Mouse (Mus musculus) erythroblast, embryonic 14.5 days (primary cell): Measurements from ENCODE around the gene Ndufb2. TPM values are rescaled to one million over a fixed set of nuclear protein-coding genes. Genes with fewer than 3 reads are reported as not detected.

Experiments
- H3K27me3 ChIP-seq: 2 replicates; pipeline ENCODE4 v1.6.1; 2012; ENCODE audit warnings: inconsistent platforms; ENCODE audit not compliant: control insufficient read depth
- H3K36me3 ChIP-seq: 2 replicates; pipeline ENCODE4 v1.6.1; 2012; ENCODE audit warnings: mild to moderate bottlenecking, inconsistent platforms; ENCODE audit not compliant: control insufficient read depth
- H3K4me1 ChIP-seq: 2 replicates; pipeline ENCODE4 v1.6.1; 2012; ENCODE audit warnings: inconsistent platforms; ENCODE audit not compliant: control insufficient read depth
- H3K4me3 ChIP-seq: replicated peaks from 2 replicates; pipeline ENCODE3; 2012; ENCODE audit warnings: moderate library complexity, mild to moderate bottlenecking, inconsistent platforms
- H3K9me3 ChIP-seq: 2 replicates; pipeline ENCODE4 v1.6.1; 2012; ENCODE audit warnings: low read length, inconsistent platforms, mixed read lengths; ENCODE audit not compliant: control insufficient read depth
- GATA1 ChIP-seq: IDR thresholded peaks from 2 replicates; pipeline ENCODE4 v1.6.1; 2012; ENCODE audit warnings: low read length, inconsistent platforms, mixed read lengths
- TAL1 ChIP-seq: IDR thresholded peaks from 3 replicates; pipeline ENCODE4 v1.6.1; 2012; ENCODE audit warnings: low read length, inconsistent platforms, mixed read lengths
- polyA plus RNA-seq: library from polyadenylated mRNA; stranded (reverse); fragments of >175 nt; gene quantifications from 2 replicates; pipeline ENCODE4 v1.2.3, GENCODE M21; 2012

The Ndufb2 gene
- 43.0 and 48.6 TPM in 2 replicates for polyA plus RNA-seq

GRCm38 (mm10) chr6:39592401-39593214 lies at the start of gene Ndufb2:
TSS of gene Ndufb2 (plus strand) at chr6:39592574.
- Histone ChIP-seq H3K4me1 (peaks cover 26% of the 10 kb centered on the region), H3K36me3 (peaks cover 46% of the 10 kb centered on the region), H3K4me3 (peak within 1 kb of the TSS; percentile 73), H3K27me3 (no peaks in the 10 kb centered on the region), H3K9me3 (no peaks in the 10 kb centered on the region)
- no peak for TF ChIP-seq TAL1
- TF ChIP-seq GATA1 = no peak

GRCm38 (mm10) chr6:39542631-39543597 lies 49.5 kb upstream of the Ndufb2 start:
- H3K9me3 ChIP-seq = no peaks in the 10 kb centered on the region
- no peak overlapping the region for H3K4me3 ChIP-seq
- H3K27me3 ChIP-seq = peaks cover 18% of the 10 kb centered on the region
- TF ChIP-seq TAL1 (no peak), GATA1 (no peak)
- H3K4me1 ChIP-seq = no peaks in the 10 kb centered on the region; the same call in 1 of the 2 replicates
- H3K36me3 ChIP-seq = no peaks in the 10 kb centered on the region

GRCm38 (mm10) chr6:39543769-39544420 lies 48.5 kb upstream of the Ndufb2 start:
- H3K4me3 ChIP-seq = no peak overlapping the region
- H3K9me3 ChIP-seq = no peaks in the 10 kb centered on the region
- TF ChIP-seq TAL1 (no peak), GATA1 (no peak)
- H3K4me1 ChIP-seq = no peaks in the 10 kb centered on the region; the same call in 1 of the 2 replicates
- H3K27me3 ChIP-seq = peaks cover 9% of the 10 kb centered on the region
- no peaks in the 10 kb centered on the region for H3K36me3 ChIP-seq

GRCm38 (mm10) chr6:39545474-39545873 lies 46.9 kb upstream of the Ndufb2 start:
- H3K4me3 ChIP-seq = no peak overlapping the region
- TF ChIP-seq GATA1 (no peak), TAL1 (no peak)
- H3K9me3 ChIP-seq = no peaks in the 10 kb centered on the region
- H3K4me1 ChIP-seq = no peaks in the 10 kb centered on the region
- H3K36me3 ChIP-seq = no peaks in the 10 kb centered on the region
- H3K27me3 ChIP-seq = no peaks in the 10 kb centered on the region

- Histone ChIP-seq H3K4me3 (no peak overlapping the region), H3K36me3 (no peaks in the 10 kb centered on the region), H3K9me3 (no peaks in the 10 kb centered on the region), H3K27me3 (no peaks in the 10 kb centered on the region), H3K4me1 (no peaks in the 10 kb centered on the region)
- TF ChIP-seq GATA1 (no peak), TAL1 (no peak)
Observed at GRCm38 (mm10) chr6:39548030-39548429, 44.3 kb upstream of the Ndufb2 start.

- no peak overlapping the region for H3K4me3 ChIP-seq
- no peaks in the 10 kb centered on the region for H3K36me3 ChIP-seq
- peaks cover 32% of the 10 kb centered on the region for H3K27me3 ChIP-seq
- no peak for TF ChIP-seq GATA1
- no peak for TF ChIP-seq TAL1
- no peaks in the 10 kb centered on the region for H3K4me1 ChIP-seq
- no peaks in the 10 kb centered on the region for H3K9me3 ChIP-seq
Observed at GRCm38 (mm10) chr6:39551981-39552636, 40.3 kb upstream of the Ndufb2 start.

- Histone ChIP-seq H3K9me3 (no peaks in the 10 kb centered on the region), H3K4me1 (no peaks in the 10 kb centered on the region), H3K36me3 (no peaks in the 10 kb centered on the region), H3K4me3 (no peak overlapping the region), H3K27me3 (peaks cover 61% of the 10 kb centered on the region)
- TF ChIP-seq TAL1 = no peak
- no peak for TF ChIP-seq GATA1
Observed at GRCm38 (mm10) chr6:39554888-39555647, 37.3 kb upstream of the Ndufb2 start.

- H3K27me3 ChIP-seq = peaks cover 62% of the 10 kb centered on the region
- no peaks in the 10 kb centered on the region for H3K9me3 ChIP-seq
- H3K36me3 ChIP-seq = no peaks in the 10 kb centered on the region
- H3K4me1 ChIP-seq = no peaks in the 10 kb centered on the region
- H3K4me3 ChIP-seq = no peak overlapping the region
- TF ChIP-seq GATA1 = no peak
- no peak for TF ChIP-seq TAL1
Observed at GRCm38 (mm10) chr6:39555648-39555945, 36.8 kb upstream of the Ndufb2 start.
